Mouse (Mus musculus) forebrain, postnatal 0 days (tissue): Measurements from ENCODE around the gene Pigg. TPM values are rescaled to one million over a fixed set of nuclear protein-coding genes. Genes with fewer than 3 reads are reported as not detected.
A peak's percentile ranks its signal among the peaks of the same experiment; 100 is the strongest.
"Not testable (repeated sequence)": the region's sequence is repeated elsewhere in the genome, so short reads cannot be mapped to it uniquely, and the experiment has no call there.

ENCODE experiments used
- ATAC-seq: fragments of 200-750 bp; cut with Nextera tagmentation; 2 replicates; pipeline ENCODE4 v1.8.0; 2017; ENCODE audit warnings: mild to moderate bottlenecking, moderate library complexity
- DNase-seq: peaks from one replicate; pipeline ENCODE4 v3.0.0-alpha.2; 2015
- H3K27ac ChIP-seq: fragments of 300-500 bp; sonication (generic); 2 replicates; pipeline ENCODE4 v1.5.1; 2014; ENCODE audit warnings: low read depth, mild to moderate bottlenecking, antibody characterized with exemption, low read length, moderate library complexity, mixed read lengths
- H3K27me3 ChIP-seq: fragments of 300-500 bp; sonication (generic); 2 replicates; pipeline ENCODE4 v1.6.1; 2014; ENCODE audit warnings: mild to moderate bottlenecking, low read length, mixed read lengths; ENCODE audit not compliant: insufficient read depth
- H3K36me3 ChIP-seq: fragments of 300-500 bp; sonication (generic); 2 replicates; pipeline ENCODE4 v1.6.1; 2014; ENCODE audit warnings: mild to moderate bottlenecking, moderate library complexity; ENCODE audit not compliant: insufficient read depth
- H3K4me1 ChIP-seq: fragments of 300-500 bp; sonication (generic); 2 replicates; pipeline ENCODE4 v1.6.1; 2014; ENCODE audit warnings: antibody characterized with exemption; ENCODE audit not compliant: insufficient read depth
- H3K4me2 ChIP-seq: fragments of 300-500 bp; sonication (generic); 2 replicates; pipeline ENCODE4 v1.6.1; 2014; ENCODE audit warnings: low read depth, mild to moderate bottlenecking, moderate library complexity
- H3K4me3 ChIP-seq: fragments of 300-500 bp; sonication (generic); 2 replicates; pipeline ENCODE4 v1.5.1; 2014; ENCODE audit warnings: low read depth, low read length, mixed read lengths
- H3K9ac ChIP-seq: fragments of 300-500 bp; sonication (generic); 2 replicates; pipeline ENCODE4 v1.6.1; 2014; ENCODE audit warnings: mild to moderate bottlenecking
- H3K9me3 ChIP-seq: fragments of 300-500 bp; sonication (generic); 2 replicates; pipeline ENCODE4 v1.6.1; 2016; ENCODE audit warnings: low read length
- CTCF ChIP-seq: sonication (generic); IDR thresholded peaks from 2 replicates; pipeline ENCODE4 v1.5.1; 2016; ENCODE audit warnings: antibody characterized with exemption, control low read depth, low read depth
- WGBS: fragments of 180-500 bp; shearing (Covaris S2); extraction: QIAGEN DNeasy Blood & Tissue Kit; methylation state at CpG from one replicate; pipeline ENCODE4 v1.1.7; 2014; 5-methylcytosine and 5-hydroxymethylcytosine counted together
- polyA plus RNA-seq: library from polyadenylated mRNA; unstranded; fragments of >200 nt; fragmentation: Nextera tagmentation; extraction: Ambion mirVana; gene quantifications from 2 replicates; pipeline ENCODE4 v1.2.1, GENCODE M21; 2015
- total RNA-seq: library from RNA; depleted of rRNA; stranded (reverse); fragments of >200 nt; gene quantifications from 2 replicates; pipeline ENCODE4 v1.2.3, GENCODE M21; 2014; rRNA removed

Pigg gene
- total RNA-seq (6.0 and 6.6 TPM in 2 replicates), polyA plus RNA-seq (1.2 and 2.2 TPM in 2 replicates)

- peak within 1 kb of the TSS; percentile 84 for H3K27ac ChIP-seq
- peak within 1 kb of the TSS; percentile 56 for H3K4me2 ChIP-seq
- H3K9ac ChIP-seq = peak within 1 kb of the TSS; percentile 80
- under 1% methylated on average over 57 of the region's 57 CpGs for WGBS
- H3K9me3 ChIP-seq = no peaks in the 10 kb centered on the region
- peak; percentile 33 for TF ChIP-seq CTCF
- DNase-seq (peak; percentile 94), ATAC-seq (peak; percentile 100)
- H3K4me1 ChIP-seq = peaks cover 9% of the 10 kb centered on the region; the same call in 1 of the 2 replicates
- H3K36me3 ChIP-seq = no peaks in the 10 kb centered on the region; the same call in 1 of the 2 replicates
- H3K27me3 ChIP-seq = no peaks in the 10 kb centered on the region
- peak within 1 kb of the TSS; percentile 89 for H3K4me3 ChIP-seq
These were observed at the start of gene Pigg for GRCm38 (mm10) chr5:108312224-108313064. Pigg (plus strand) TSS chr5:108312609.

GRCm38 (mm10) chr5:108262722-108263121 lies 49.7 kb upstream of the Pigg start:
- peak; percentile 79 for ATAC-seq
- no peak overlapping the region for H3K27ac ChIP-seq
- no peak for TF ChIP-seq CTCF
- no peaks in the 10 kb centered on the region for H3K36me3 ChIP-seq
- WGBS = 30% methylated on average over 4 of the region's 4 CpGs
- no peaks in the 10 kb centered on the region for H3K27me3 ChIP-seq
- no peak overlapping the region for H3K9ac ChIP-seq
- no peak overlapping the region for H3K4me3 ChIP-seq
- H3K4me1 ChIP-seq = no peaks in the 10 kb centered on the region
- H3K4me2 ChIP-seq = no peak overlapping the region
- DNase-seq = peak; percentile 8
- H3K9me3 ChIP-seq = no peaks in the 10 kb centered on the region

GRCm38 (mm10) chr5:108263785-108264184 lies 48.6 kb upstream of the Pigg start:
- DNase-seq, H3K27me3 ChIP-seq, H3K9me3 ChIP-seq, H3K27ac ChIP-seq, H3K4me2 ChIP-seq, ATAC-seq, H3K36me3 ChIP-seq, H3K9ac ChIP-seq, H3K4me3 ChIP-seq, H3K4me1 ChIP-seq: not testable (repeated sequence)
- WGBS = 80% methylated on average over 1 of the region's 1 CpGs

- ATAC-seq = no peak
- Histone ChIP-seq H3K4me1 (peaks cover 16% of the 10 kb centered on the region), H3K27ac (no peak overlapping the region), H3K27me3 (no peaks in the 10 kb centered on the region), H3K9ac (no peak overlapping the region), H3K36me3 (no peaks in the 10 kb centered on the region), H3K4me2 (no peak overlapping the region), H3K4me3 (no peak overlapping the region), H3K9me3 (no peaks in the 10 kb centered on the region)
- no peak for TF ChIP-seq CTCF
- DNase-seq = no peak
These were observed 45.4 kb upstream of the Pigg start for GRCm38 (mm10) chr5:108266990-108267389.

- H3K36me3 ChIP-seq = no peaks in the 10 kb centered on the region
- peak within 1 kb of the TSS; percentile 92 for H3K4me3 ChIP-seq
- TF ChIP-seq CTCF = no peak
- WGBS = 2% methylated on average over 54 of the region's 55 CpGs
- peak within 1 kb of the TSS; percentile 95 for H3K27ac ChIP-seq
- peak within 1 kb of the TSS; percentile 96 for H3K9ac ChIP-seq
- peaks cover 23% of the 10 kb centered on the region for H3K4me1 ChIP-seq
- peak; percentile 94 for DNase-seq
- ATAC-seq = peak; percentile 99
- peak within 1 kb of the TSS; percentile 92 for H3K4me2 ChIP-seq
- no peaks in the 10 kb centered on the region for H3K9me3 ChIP-seq
- H3K27me3 ChIP-seq = no peaks in the 10 kb centered on the region
These were observed 44.0 kb upstream of the Pigg start, which contains the start of gene Dr1 for GRCm38 (mm10) chr5:108268127-108269062. Dr1 (plus strand) TSS chr5:108268897.

- H3K4me1 ChIP-seq = peaks cover 23% of the 10 kb centered on the region
- H3K9ac ChIP-seq = peak overlapping the region; percentile 96
- peak overlapping the region; percentile 95 for H3K27ac ChIP-seq
- H3K4me2 ChIP-seq = peak overlapping the region; percentile 92
- TF ChIP-seq CTCF = no peak
- no peaks in the 10 kb centered on the region for H3K36me3 ChIP-seq
- ATAC-seq (peak; percentile 55; the same call in 1 of the 2 replicates), DNase-seq (no peak)
- peak overlapping the region; percentile 92 for H3K4me3 ChIP-seq
- no peaks in the 10 kb centered on the region for H3K9me3 ChIP-seq
- no peaks in the 10 kb centered on the region for H3K27me3 ChIP-seq
- under 1% methylated on average over 44 of the region's 44 CpGs for WGBS
These were observed 43.2 kb upstream of the Pigg start for GRCm38 (mm10) chr5:108269063-108269810.
